Mouse (Mus musculus) megakaryocyte progenitor cell, adult 5-6 weeks (primary cell): ENCODE measurements around the gene Ranbp17. TPM values are rescaled to one million over a fixed set of nuclear protein-coding genes. Genes with fewer than 3 reads are reported as not detected.

Experiments
- total RNA-seq, 2 experiments: library from RNA; stranded (forward) in 1 of 2; stranded (reverse) in 1 of 2; fragments of 157-497, 149-512 nt in 1 of 2; fragments of 200-1000 nt in 1 of 2; gene quantifications; 2 replicates each; pipeline versions ENCODE4 v1.2.3 to v1.2.4; 2015 to 2017

Ranbp17 gene
- total RNA-seq, 2 experiments from 2014 or later, result 2.6 to 5.2 TPM

Other genes with a start within 250 kb of the Ranbp17 start
- gene Gm12117, start 237.0 kb downstream of the Ranbp17 start, total RNA-seq (2015), result 0.27 TPM in 1 of 2 replicates, not detected in the other
- gene Gm12117, start 237.0 kb downstream of the Ranbp17 start, total RNA-seq (2017), result not detected in 2 replicates
- not detected in 2 replicates for gene Gabrp, start 65.2 kb upstream of the Ranbp17 start, total RNA-seq (2015)
- not detected in 2 replicates for gene Gabrp, start 65.2 kb upstream of the Ranbp17 start, total RNA-seq (2017)
- not detected in 2 replicates for gene D130052B06Rik, start 85.6 kb upstream of the Ranbp17 start, total RNA-seq (2015)
- gene D130052B06Rik, start 85.6 kb upstream of the Ranbp17 start, total RNA-seq (2017), result not detected in 2 replicates